Mouse (Mus musculus) naive thymus-derived CD4-positive, alpha-beta T cell, adult 2 months (primary cell): Measurements from ENCODE around the gene Gm43638.
"Not testable (repeated sequence)": the region's sequence is repeated elsewhere in the genome, so short reads cannot be mapped to it uniquely, and the experiment has no call there.

Experiments used
- DNase-seq: peaks from one replicate; pipeline ENCODE4 v3.0.0-alpha.2; 2011; ENCODE audit warnings: low read depth

The Gm43638 gene

GRCm38 (mm10) chr5:87486706-87487105 lies at the start of gene Gm43638:
Gm43638 (minus strand) TSS chr5:87486806.
- not testable (repeated sequence) for DNase-seq

DNA sequence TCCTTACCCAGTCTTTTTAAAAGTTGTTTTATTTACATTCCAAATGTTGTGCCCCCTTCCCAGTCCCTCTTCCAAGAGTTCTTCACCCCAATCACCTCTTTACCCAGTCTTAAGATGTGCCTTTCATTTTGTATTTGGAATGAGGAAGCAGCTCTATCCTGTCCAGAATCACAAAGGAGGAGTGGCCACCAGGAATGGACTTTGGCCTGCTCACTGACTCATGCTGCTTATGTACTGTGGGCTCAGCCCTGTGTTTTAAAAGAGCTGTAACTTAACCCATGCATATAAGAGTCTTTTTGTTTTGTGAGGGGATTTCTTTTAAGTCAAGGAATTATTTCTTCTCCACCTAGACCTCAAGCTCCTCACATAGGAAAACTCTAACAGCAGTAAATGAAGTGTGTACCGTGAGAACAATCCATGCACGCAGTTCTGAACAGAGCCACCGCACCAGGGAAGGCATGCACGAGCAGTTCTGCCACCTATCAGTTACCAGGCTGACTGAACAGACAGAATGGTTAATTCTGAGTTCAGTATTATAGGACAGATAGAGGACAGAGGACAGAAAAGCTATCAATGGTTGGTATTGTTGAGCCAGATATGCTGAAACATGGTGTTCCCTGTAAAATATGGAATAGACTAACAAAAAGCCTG lies 49.5 kb upstream of the Gm43638 start:
- no peak for DNase-seq

GRCm38 (mm10) chr5:87532288-87532687 lies 45.7 kb upstream of the Gm43638 start:
- DNase-seq, result no peak

DNA sequence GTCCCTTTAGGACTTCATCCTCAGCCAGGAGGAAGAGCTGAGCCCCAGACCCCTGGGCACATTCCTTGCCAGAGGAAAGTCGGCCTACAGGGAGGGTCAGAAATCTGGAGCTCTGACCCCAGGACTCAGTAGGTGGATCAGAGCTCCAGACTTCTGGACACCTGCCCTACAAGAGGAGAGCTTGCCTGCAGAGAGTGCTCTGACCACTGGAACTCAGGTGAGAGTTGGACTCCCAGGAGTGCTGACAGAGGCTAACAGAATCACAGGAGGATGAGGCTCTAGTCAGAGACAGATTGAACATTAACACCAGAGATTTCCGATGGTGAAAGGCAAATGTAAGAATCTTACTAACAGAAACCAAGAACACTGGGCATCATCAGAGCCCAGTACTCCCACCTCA lies 37.0 kb upstream of the Gm43638 start:
- DNase-seq, result not testable (repeated sequence)

DNA sequence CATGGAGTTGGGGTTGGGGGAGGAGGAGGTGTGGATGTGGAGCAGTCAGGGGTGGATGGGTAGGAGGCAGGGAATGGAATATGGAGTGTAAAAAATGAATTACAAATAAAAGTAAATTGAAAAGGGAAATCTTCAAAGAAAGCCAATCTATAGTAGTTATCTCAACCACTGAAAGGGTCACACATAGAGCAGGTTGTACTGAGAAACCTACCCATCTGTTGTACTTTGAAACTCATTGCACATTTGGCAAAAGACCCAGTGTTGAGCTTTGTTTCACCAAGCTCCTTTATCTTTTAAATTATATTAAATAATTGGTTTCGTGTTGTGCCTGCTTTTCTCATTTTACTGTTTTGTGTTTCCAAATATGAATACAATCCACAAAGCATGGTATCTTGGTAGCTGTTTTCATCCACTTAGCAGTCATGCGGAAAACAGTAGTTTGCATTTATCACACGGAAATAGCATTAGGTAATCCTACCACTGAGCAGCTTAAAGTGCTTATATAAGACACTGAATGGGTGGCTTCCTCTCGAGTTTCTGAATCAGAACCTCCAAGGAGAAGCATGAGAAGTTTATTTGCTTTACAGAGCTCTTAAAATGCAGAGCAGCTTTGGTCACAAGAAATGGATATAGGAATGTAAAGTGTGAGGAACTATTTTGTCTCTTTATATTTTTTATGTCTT lies 19.3 kb upstream of the Gm43638 start:
- DNase-seq, result no peak

- no peak for DNase-seq
Observed at GRCm38 (mm10) chr5:87502687-87503086, 16.1 kb upstream of the Gm43638 start.

DNA sequence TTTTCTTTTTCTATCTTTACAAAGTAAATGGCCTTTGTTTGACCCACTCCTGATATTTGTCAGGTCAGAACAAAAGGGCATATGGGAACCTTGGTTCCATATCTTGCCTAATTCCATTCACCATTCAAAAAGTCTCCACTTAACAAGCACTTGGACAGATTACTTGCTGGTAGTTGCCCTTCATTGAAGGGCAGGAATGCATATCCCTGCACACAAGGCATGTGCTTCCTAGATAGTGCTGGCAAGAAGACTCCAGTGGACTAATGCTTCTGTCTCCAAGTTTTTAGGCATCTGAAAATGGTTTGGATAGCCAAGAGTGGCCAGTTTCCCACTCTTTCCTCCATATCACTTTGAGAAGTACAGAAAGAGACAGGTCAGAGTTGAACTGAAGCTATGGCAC lies 12.7 kb upstream of the Gm43638 start:
- no peak for DNase-seq

DNA sequence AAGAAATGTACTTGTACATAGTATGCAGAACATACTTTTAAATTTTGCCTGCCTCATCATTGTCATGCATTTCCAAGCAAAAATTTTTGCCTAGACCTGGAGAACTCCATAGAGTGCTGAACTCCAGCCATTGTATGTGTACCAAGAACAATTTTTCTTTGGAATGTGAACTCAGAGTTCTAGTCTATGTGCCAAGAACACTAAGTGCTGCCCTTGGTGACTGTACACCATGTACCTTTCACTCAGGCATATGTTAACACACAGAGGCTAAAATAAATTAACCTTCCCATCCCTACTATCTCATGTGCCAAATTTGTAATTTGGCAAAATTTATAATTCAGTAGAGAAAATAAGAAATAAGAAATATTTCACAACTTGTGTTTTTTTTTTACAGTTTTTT lies 12.3 kb upstream of the Gm43638 start:
- no peak for DNase-seq

DNA sequence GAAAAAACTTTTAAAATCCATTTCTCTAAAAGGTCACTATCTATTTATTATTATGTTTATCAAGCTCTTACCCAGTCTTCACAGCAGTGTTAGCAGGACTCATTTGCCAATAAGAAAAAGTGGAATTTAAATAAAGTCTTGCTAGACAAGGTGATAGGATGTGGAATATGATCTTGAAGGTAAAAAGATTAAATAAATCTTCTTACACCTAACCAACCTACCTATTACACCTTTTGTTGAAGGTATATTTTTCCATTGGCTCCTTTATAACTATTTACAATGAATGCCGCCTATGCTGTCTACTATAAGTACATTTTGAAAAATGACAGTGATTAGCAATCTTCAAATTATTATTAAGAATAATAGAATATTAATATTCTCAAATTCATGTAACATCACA lies 4.2 kb upstream of the Gm43638 start, which contains the start of gene Ugt2a1:
TSS of gene Ugt2a1 (minus strand) at position 101 of the 400 bp plus-strand sequence.
- DNase-seq, result no peak

GRCm38 (mm10) chr5:87482160-87482559 lies 4.4 kb downstream of the Gm43638 start, which contains the start of gene Ugt2a2:
Ugt2a2 (minus strand) TSS chr5:87482260.
- DNase-seq, result no peak

GRCm38 (mm10) chr5:87458810-87459209 lies 27.8 kb downstream of the Gm43638 start:
- no peak for DNase-seq

DNA sequence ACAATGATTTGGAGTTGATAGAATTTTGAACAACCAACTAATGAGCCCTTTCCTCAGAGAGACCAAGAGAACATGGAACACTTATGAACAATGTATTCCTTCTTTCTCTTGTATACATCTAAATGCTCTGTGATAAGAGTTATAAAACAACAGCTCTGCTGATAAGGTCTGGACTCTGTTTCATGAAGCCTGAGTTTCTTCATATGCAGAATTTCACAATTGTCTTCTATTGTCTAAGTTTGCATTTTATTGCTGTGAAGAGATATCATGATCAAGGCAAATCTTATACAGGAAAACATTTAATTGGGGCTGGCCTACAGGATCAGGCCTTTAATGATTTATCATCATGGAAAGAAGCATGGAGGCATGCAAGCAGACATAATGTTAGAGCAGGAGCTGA lies 28.9 kb downstream of the Gm43638 start:
- DNase-seq, result no peak

GRCm38 (mm10) chr5:87456216-87456850 lies 30.3 kb downstream of the Gm43638 start:
- no peak for DNase-seq

- no peak for DNase-seq
Observed at GRCm38 (mm10) chr5:87455519-87455918, 31.1 kb downstream of the Gm43638 start.

GRCm38 (mm10) chr5:87452514-87452913 lies 34.1 kb downstream of the Gm43638 start:
- DNase-seq, result not testable (repeated sequence)

- no peak for DNase-seq
Observed at GRCm38 (mm10) chr5:87436264-87436663, 50.3 kb downstream of the Gm43638 start.

DNA sequence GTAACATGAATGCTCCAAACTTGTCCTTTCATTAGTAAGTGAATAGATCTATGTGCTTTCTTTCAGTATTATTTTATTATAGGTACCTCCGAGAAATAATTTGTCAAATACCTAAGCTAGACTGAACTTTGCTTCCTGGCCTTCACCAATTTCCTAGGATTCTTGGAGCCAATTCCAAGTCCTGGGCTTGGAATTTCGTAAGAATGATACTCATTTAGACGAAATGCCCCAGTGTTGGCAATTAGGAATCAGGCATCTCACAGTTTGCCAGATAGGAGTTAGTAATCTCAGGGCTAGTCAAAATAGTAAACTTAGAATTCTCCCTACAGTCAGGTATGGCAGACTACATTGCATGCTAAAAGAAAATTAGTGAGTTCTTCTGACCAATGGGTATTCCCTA lies 60.9 kb downstream of the Gm43638 start:
- DNase-seq, result no peak

- DNase-seq, result not testable (repeated sequence)
Observed at GRCm38 (mm10) chr5:87424041-87424440, 62.6 kb downstream of the Gm43638 start, which contains the start of gene Ugt2b38. Ugt2b38 (minus strand) TSS chr5:87424203.
